Comparison of ENCODE assay signal across 8 mouse cellular contexts in the genomic region with DNA sequence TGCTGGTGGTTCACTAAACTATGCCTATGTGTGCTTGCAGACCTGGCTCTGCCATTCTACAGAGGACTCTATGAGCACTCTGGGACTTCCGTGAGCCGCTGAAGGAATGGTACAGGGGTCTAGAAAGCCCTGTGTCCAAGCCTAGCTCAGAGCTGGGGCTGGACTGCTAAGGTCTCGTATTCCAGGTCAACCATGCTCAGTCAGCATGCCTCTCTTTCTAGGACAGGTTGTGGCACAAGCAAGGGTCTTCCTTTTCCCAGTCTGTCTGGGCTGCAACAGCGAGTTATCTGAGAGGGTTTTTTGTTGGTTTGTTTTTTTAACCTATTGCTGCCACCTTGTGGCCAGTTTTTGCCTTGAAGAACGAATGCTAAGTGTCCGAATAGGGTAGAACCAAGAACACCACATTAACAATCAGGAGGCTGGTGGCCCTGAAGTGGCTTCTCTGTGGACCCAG. TPM values are rescaled to one million over a fixed set of nuclear protein-coding genes. Genes with fewer than 3 reads are reported as not detected.
DNase-seq lines count a peak whose midpoint lies in the region; ATAC-seq and TF ChIP-seq lines count a peak whose summit lies in the region.

No protein-coding gene starts in this region.

- H3K9ac ChIP-seq in hindbrain, postnatal 0 days (replicated peaks; ENCODE audit: low read length): no peak overlapping the region

- peak; percentile 63 for ATAC-seq in activated CD4-positive, CD25-positive, alpha-beta regulatory T cell, adult 4 months
- ATAC-seq in common myeloid progenitor, adult 5-6 weeks (replicated peaks; ENCODE audit: low read depth, poor library complexity, severe bottlenecking): peak; percentile 68
- peak; percentile 72 for ATAC-seq in hindbrain, postnatal 0 days

- H3K36me3 ChIP-seq in hindbrain, postnatal 0 days (ENCODE audit: insufficient read depth, low read length): no peaks in the 10 kb centered on the region

- no peak overlapping the region for H3K4me3 ChIP-seq in hindbrain, postnatal 0 days (ENCODE audit: low read length)

- DNase-seq in gastrocnemius, adult 8-10 months (ENCODE audit: low spot score in 2 of 2): peak; percentile 73 to 80
- peak; percentile 95 for DNase-seq in hindbrain, postnatal 0 days (ENCODE audit: low spot score)
- peak; percentile 88 for DNase-seq in left cerebral cortex, adult 11 months (ENCODE audit: low spot score)
- DNase-seq in lung, postnatal 25 days (ENCODE audit: low spot score): peak; percentile 90
- peak; percentile 84 for DNase-seq in right cerebral cortex, adult 18-20 months
- peak; percentile 83 for DNase-seq in urinary bladder, postnatal 25 days (ENCODE audit: low spot score)

- peak overlapping the region; percentile 27; the same call in 1 of the 2 replicates for H3K27ac ChIP-seq in hindbrain, postnatal 0 days

- H3K27me3 ChIP-seq in hindbrain, postnatal 0 days (ENCODE audit: insufficient read depth, low read length): no peaks in the 10 kb centered on the region

- 22% methylated on average over 6 of the region's 6 CpGs for WGBS in hindbrain, postnatal 0 days

- peak; percentile 81 for TF ChIP-seq CTCF in hindbrain, postnatal 0 days (IDR thresholded peaks at IDR 0.05; ENCODE audit: low read depth)

- no peaks in the 10 kb centered on the region for H3K9me3 ChIP-seq in hindbrain, postnatal 0 days (ENCODE audit: low read length)

- H3K4me2 ChIP-seq in hindbrain, postnatal 0 days (ENCODE audit: low read depth, low read length): peak overlapping the region; percentile 19

- no peaks in the 10 kb centered on the region for H3K4me1 ChIP-seq in hindbrain, postnatal 0 days (ENCODE audit: insufficient read depth, low read length)

RNA-seq across cellular contexts. Expression of a gene that starts 2.4 kb away (rescaled TPM):
- under 1 TPM in 1 of 2 experiments, not detected in 1; 0.69 TPM for polyA plus RNA-seq in activated CD4-positive, CD25-positive, alpha-beta regulatory T cell, adult 4 months (2017; shearing (Covaris generic))
- total RNA-seq in common myeloid progenitor, adult 5-6 weeks (2017): 1.1 and 4.9 TPM in 2 replicates
- under 1 TPM in 1 of 4 experiments, not detected in 3; 0.70 TPM for total RNA-seq in gastrocnemius, adult 8-10 months (2022)
- total RNA-seq in hindbrain, postnatal 0 days (2014; rRNA removed): not detected in 2 replicates
- 2.7 and 4.8 TPM in 2 replicates for polyA plus RNA-seq in hindbrain, postnatal 0 days (2015; fragmentation: Nextera tagmentation; extraction: Ambion mirVana)

RNA-seq across cellular contexts. Expression of a gene that starts 25.4 kb away (rescaled TPM):
- polyA plus RNA-seq in activated CD4-positive, CD25-positive, alpha-beta regulatory T cell, adult 4 months (2017; shearing (Covaris generic)): 10 to 100 TPM; 34.1 to 40.2 TPM
- 16.8 and 30.8 TPM in 2 replicates for total RNA-seq in common myeloid progenitor, adult 5-6 weeks (2017)
- 100 to 1,000 TPM; 372 to 412 (median 383) TPM for total RNA-seq in gastrocnemius, adult 8-10 months (2022)
- total RNA-seq in hindbrain, postnatal 0 days (2014; rRNA removed): 109 and 133 TPM in 2 replicates
- polyA plus RNA-seq in hindbrain, postnatal 0 days (2015; fragmentation: Nextera tagmentation; extraction: Ambion mirVana): 54.7 and 59.2 TPM in 2 replicates

RNA-seq across cellular contexts. Expression of a gene that starts 25.5 kb away (rescaled TPM):
- polyA plus RNA-seq in activated CD4-positive, CD25-positive, alpha-beta regulatory T cell, adult 4 months (2017; shearing (Covaris generic)): 100 to 1,000 TPM in 1 of 2 experiments, 10 to 100 TPM in 1; 93.7 to 120 TPM
- 32.4 and 34.1 TPM in 2 replicates for total RNA-seq in common myeloid progenitor, adult 5-6 weeks (2017)
- 10 to 100 TPM; 25.4 to 55.4 (median 29.0) TPM for total RNA-seq in gastrocnemius, adult 8-10 months (2022)
- total RNA-seq in hindbrain, postnatal 0 days (2014; rRNA removed): 62.5 and 72.6 TPM in 2 replicates
- polyA plus RNA-seq in hindbrain, postnatal 0 days (2015; fragmentation: Nextera tagmentation; extraction: Ambion mirVana): 139 and 144 TPM in 2 replicates

RNA-seq across cellular contexts. Expression of a gene that starts 40.9 kb away (rescaled TPM):
- not detected for polyA plus RNA-seq in activated CD4-positive, CD25-positive, alpha-beta regulatory T cell, adult 4 months (2017; shearing (Covaris generic))
- not detected in 2 replicates for total RNA-seq in common myeloid progenitor, adult 5-6 weeks (2017)
- total RNA-seq in gastrocnemius, adult 8-10 months (2022): 1 to 10 TPM in 3 of 4 experiments, under 1 TPM in 1; 0.89 to 1.4 (median 1.2) TPM
- 99.6 and 100 TPM in 2 replicates for total RNA-seq in hindbrain, postnatal 0 days (2014; rRNA removed)
- polyA plus RNA-seq in hindbrain, postnatal 0 days (2015; fragmentation: Nextera tagmentation; extraction: Ambion mirVana): 74.1 and 87.9 TPM in 2 replicates

RNA-seq across cellular contexts. Expression of a gene that starts 44.6 kb away (rescaled TPM):
- 100 to 1,000 TPM in 1 of 2 experiments, 10 to 100 TPM in 1; 89.2 to 117 TPM for polyA plus RNA-seq in activated CD4-positive, CD25-positive, alpha-beta regulatory T cell, adult 4 months (2017; shearing (Covaris generic))
- 51.3 and 54.3 TPM in 2 replicates for total RNA-seq in common myeloid progenitor, adult 5-6 weeks (2017)
- total RNA-seq in gastrocnemius, adult 8-10 months (2022): 10 to 100 TPM; 52.3 to 61.1 (median 56.1) TPM
- total RNA-seq in hindbrain, postnatal 0 days (2014; rRNA removed): 65.3 and 81.6 TPM in 2 replicates
- 102 TPM in 2 replicates for polyA plus RNA-seq in hindbrain, postnatal 0 days (2015; fragmentation: Nextera tagmentation; extraction: Ambion mirVana)
